Mouse (Mus musculus): Measurements from ENCODE around the gene Fosl1.
A peak's percentile ranks its signal among the peaks of the same experiment; 100 is the strongest.

Fosl1 gene

DNA sequence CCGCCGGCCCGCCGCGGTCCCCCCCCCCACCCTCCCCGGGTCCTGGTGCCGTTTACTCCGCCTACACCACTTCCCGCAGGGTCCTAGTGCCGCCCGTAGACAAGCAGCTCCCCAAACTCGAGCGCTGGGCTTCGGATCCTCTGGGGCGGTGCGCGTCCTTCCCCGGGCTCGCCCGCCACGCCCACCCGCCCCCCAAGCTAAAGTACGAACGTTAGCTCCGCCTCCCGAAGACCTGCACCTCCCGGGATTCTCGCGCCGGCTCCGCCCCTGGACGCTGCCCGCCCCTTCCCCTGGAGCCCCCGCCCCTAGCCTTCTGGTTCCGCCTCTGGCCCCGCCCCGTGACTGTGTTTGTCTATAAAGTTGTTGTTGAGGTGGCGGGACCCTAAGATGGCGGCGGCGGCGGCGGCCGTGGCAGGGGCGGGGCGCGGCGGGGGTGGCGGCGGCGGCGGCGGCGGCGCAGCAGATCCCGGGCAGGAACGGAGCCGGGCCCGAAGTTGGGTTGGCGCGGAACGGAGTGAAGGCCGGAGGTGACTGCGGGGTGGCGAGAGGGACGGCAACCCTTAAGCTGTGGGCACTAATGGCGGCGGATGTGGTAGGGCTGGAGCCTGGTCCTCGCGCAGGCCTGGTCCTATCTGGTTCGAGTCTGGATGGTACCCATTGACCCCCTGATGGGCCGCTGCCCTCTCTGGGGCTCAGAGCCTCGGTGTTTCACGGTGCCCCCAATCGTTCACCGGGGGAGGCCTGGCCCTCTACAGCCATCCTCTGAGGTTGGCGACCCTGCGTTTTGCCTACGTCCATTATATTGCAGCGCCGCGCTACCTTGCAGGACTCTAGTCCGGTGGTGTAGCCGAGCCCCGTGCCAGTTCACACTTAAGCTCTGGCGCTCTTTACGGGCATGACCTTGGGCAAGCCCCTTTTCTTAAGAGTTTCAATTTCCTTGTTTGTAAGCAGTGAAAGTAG is 22.3 kb upstream of the Fosl1 start, which contains the start of the genes Drap1 and AI837181:
Drap1 (minus strand) TSS at position 198 of the 960 bp plus-strand sequence.
AI837181 (plus strand) TSS at position 363 of the 960 bp plus-strand sequence.
- peak; percentile 94 for DNase-seq (ENCODE audit: low spot score)

- DNase-seq (ENCODE audit: low spot score), result no peak
Observed at GRCm38 (mm10) chr19:5425906-5426565, 21.3 kb upstream of the Fosl1 start.

DNA sequence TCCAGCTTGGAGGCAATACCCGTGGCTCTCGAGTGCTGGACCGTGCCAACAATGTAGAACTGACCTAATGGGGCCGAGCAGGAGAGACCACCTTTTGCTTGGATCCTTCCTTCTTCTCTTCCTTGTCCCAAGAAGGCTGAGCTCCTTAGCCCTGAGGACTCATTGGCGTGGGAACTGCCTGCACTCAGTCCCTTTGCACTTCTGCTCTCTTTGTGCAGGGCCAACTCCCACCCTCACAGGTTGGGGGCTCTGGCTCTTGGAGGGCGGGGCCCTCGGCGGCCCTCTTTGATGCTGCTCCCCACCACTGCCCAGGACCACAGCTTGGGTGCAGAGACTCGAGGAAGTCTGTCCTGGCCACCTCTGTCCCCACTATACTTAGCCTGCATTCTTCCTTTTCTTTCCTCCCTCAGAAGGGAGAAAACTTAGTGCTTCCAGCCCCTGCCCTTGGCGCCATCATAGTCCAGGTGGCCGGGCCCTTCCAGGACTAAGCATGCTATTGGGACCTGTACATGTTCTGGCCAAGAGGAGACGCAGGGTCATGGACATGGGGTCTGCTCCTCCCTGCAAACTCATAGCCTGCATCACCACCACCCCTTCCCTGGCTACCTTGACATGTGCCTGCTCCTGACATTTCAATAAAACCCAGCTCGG is 20.6 kb upstream of the Fosl1 start:
- DNase-seq (ENCODE audit: low spot score), result no peak

DNA sequence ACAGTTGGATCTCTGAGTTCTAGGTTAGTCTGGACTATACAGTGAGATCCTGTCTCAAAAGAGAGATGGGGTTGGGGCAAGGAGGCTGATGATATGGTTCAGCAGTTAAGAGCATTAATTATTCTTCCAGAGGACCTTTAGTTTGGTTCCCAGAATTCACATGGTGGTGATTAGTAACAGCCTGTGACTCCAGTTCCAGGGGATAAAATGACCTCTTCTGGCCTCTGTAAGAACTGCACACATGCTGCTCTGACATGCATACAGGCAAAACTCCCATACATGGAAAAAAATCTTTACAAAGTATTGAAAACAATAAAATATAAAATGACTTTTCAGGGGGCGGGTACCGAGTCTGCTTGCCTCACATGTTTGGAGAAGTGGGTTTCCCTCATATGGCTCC is 19.3 kb upstream of the Fosl1 start:
- no peak for DNase-seq (ENCODE audit: low spot score)

DNA sequence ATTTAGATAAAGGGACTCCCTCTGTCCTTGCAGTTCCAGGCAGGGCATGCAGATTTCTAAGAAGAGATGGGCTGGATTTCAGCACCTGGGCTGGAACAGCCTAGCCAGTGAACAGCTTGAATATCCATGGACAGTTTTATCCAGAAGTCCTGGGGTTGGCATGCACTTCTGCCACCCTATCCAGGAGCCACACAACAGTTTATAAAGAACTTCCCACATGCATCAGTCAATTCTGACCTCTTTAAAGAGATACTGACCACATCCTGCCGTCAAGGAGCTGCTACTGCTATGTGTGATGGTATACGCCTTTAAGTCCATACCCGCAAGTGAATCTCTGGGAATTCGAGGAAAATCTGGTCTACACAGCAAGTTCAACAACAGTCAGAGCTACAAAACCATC is 18.1 kb upstream of the Fosl1 start:
- DNase-seq (ENCODE audit: low spot score), result no peak

- no peak for DNase-seq (ENCODE audit: low spot score)
Observed at GRCm38 (mm10) chr19:5429806-5430205, 17.5 kb upstream of the Fosl1 start.

DNA sequence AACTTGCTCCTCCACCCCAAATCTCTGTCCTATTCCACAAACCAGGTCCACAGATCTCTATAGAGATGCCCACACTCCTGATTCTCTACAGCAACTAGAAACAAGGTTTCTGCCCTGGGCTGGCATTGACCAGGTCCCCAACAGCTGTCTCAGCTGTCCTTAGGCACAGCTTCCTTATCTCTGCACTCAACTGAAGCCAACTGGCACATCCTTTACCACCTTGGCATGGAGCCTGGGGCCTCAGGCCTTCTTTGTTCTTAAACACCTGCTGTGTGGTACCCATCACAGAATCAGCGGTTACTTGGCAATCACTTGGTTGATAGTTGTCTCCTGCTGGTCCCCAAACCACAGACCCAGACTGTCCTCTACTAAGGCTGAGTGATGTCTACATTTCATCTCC is 16.9 kb upstream of the Fosl1 start:
- no peak for DNase-seq (ENCODE audit: low spot score)

DNA sequence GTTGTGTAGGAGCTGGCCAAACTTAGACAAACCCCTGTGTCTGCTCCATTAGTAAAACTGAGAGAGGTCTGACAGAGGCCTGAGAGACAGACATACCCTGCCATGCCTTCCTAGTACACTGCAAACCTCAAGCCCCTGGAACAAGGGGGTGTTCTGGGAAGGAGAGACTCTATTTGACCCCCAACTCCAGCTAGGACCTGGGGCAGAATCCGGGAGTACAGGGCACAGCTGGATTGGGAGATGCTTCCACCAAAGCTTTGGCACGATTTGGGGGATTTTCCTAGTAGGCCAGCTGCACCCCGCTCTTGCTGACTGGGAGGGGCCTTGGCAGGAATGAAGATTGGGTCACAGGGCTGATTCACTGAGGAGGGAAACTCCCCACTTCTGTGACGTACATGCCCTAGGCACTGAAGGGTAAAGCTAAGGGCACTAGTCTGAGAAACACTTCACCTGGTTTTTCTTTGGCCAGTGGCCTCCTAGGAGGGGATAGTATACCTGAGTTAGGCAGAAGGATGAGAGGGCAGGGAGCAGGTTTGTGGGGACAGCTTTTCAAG is 15.4 kb upstream of the Fosl1 start:
- no peak for DNase-seq (ENCODE audit: low spot score)

DNA sequence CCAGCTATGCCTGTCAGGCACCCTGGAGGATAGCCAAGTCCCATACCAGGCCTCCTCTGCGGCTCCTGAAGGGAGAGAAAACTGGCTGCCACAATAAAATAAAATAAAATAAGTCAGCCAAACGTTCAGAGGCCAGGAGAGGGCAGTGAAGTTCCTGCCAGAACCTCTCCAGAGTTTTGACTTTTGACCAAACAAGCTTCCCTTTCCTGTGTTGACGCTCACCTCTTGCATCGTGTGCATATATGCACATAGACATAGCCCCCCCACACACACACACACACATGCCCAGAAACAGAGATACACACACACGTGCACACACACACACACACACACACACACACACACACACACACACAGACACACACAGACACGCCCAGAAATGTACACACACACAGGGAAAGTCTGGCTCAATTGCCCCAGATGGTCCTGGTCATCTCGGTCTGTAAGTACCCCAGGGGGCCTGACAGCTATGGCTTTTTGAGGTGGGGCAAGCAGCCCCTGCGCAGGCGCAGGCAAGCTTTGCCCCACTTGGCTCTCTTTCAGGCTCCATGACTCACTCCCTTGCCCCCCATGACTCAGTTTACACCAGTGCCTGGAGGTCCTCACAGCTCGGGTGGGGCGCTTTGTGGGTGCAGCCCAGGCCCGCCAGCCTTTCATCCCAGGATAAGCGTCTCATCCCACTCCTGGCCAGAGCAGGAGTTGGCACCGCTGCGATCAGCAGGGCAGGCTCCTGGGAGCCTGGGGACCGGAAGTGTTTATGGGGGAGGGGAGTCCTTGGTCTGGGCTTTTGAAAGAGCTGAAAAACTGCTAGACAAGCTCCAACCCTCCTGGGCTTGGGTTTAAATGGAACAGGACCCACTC is 14.1 kb upstream of the Fosl1 start:
- DNase-seq (ENCODE audit: low spot score), result no peak

DNA sequence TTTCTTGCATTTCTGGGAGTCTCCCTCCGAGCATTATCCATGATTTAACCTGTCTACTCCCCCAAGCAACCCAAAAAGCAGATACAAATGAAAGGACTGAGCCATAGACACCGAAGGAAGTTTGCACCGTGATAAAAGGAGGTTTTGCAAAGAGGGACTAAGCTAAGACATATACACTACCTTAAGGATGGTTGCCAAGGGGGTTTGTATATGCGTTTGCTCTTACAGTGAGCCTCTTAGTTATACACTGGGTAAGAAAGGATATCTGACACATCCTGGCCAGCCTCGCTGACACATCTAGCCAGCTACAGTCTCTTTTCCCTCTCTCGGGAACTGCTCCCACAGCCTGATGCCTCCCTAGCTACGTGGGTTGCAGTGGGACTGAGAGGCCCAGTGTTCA is 13.4 kb upstream of the Fosl1 start:
- no peak for DNase-seq (ENCODE audit: low spot score)

GRCm38 (mm10) chr19:5444371-5444908 is 2.9 kb upstream of the Fosl1 start:
- no peak for DNase-seq (ENCODE audit: low spot score)

DNA sequence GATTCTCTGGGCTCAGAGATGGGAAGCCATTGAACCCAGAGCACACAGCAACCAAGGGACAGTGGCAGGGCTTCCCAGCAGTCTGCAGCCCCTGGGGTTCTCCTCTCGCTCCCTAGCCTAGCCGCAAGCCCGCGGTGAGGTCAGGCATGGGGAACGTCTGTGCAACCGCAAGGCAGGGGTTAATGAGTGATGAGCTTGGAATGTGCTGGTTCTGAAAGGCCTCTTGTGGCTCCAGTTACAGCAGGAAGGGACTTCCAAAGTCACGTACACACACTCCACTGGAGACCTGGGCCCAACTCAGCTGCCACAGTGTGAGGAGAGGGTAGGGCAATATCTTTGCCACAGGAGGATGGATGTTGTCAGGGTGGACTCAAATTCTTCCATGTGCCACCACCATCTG is 2.4 kb upstream of the Fosl1 start:
- DNase-seq (ENCODE audit: low spot score), result no peak

GRCm38 (mm10) chr19:5445747-5446146 is 1.6 kb upstream of the Fosl1 start:
- no peak for DNase-seq (ENCODE audit: low spot score)

DNA sequence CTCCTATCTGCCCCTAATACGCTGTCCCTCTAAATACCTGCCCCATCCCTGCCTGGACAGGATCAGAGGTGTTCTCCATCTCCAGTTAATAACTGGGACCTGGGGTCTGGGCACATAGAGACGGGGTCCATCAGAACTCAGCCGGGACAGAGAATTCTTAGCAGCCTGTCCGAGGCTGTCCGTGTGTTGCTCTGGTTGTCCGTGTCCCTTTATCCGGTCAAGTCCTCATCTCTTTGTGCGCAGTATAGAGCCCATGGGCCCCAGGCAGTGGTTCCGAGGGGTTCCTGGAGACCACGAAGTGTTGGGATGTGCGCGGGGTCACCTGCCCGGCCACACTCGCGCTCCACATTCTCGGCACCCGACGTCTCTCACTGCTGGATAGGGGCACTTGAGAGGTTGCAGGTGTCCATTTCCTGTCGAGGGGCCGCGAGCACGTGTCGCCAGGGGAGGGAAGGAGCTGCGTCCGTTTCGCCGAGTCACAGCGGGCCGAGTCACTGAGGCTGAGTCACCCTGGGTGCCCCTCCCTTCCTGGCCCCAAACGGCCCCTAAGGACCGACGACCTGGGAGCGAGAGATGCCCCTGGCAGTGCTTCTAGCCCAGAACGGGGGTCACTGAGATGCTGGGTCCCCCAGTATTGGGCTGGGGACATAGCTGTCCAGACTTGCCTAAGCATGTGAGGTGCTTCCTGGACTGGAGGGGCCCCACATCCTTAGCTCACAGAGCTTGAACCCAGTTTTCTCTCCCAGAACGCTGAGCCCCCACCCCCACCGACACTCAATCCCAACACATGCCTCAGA is 1.2 kb downstream of the Fosl1 start:
- no peak for DNase-seq (ENCODE audit: low spot score)

GRCm38 (mm10) chr19:5449673-5450072 is 2.3 kb downstream of the Fosl1 start:
- DNase-seq (ENCODE audit: low spot score), result no peak

GRCm38 (mm10) chr19:5451766-5452165 is 4.4 kb downstream of the Fosl1 start:
- DNase-seq (ENCODE audit: low spot score), result no peak

DNA sequence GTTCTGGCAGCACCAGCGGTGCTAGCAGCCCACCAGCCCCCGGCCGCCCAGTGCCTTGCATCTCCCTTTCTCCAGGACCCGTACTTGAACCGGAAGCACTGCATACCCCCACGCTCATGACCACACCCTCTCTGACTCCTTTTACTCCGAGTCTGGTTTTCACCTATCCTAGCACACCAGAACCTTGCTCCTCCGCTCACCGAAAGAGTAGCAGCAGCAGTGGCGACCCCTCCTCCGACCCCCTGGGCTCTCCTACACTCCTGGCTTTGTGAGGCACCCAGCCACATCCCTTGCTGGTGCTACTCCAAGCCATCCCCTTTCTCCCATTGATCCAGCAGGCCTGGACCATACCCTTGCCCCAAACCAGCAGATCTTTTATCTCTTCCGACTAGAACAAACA is 7.7 kb downstream of the Fosl1 start:
- DNase-seq (ENCODE audit: low spot score), result no peak

DNA sequence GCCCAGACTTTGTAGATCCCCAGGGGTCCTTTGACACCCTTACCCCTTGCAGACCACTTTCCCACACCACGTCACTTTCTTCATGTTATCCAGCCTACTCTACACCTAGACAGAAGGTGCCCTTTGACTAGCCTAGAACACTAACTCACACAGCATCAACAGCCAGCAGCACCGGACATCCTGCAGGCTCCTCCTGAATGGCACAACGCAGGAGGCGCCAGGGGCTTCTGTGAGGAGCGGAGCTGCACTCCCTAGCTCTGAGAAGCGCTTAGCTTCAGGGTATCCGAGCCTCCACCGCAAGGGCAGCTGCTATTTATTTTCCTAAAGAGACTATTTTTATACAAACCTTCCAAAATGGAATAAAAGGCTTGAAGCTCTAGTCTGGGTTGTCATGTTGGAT is 8.2 kb downstream of the Fosl1 start:
- DNase-seq (ENCODE audit: low spot score), result no peak

DNA sequence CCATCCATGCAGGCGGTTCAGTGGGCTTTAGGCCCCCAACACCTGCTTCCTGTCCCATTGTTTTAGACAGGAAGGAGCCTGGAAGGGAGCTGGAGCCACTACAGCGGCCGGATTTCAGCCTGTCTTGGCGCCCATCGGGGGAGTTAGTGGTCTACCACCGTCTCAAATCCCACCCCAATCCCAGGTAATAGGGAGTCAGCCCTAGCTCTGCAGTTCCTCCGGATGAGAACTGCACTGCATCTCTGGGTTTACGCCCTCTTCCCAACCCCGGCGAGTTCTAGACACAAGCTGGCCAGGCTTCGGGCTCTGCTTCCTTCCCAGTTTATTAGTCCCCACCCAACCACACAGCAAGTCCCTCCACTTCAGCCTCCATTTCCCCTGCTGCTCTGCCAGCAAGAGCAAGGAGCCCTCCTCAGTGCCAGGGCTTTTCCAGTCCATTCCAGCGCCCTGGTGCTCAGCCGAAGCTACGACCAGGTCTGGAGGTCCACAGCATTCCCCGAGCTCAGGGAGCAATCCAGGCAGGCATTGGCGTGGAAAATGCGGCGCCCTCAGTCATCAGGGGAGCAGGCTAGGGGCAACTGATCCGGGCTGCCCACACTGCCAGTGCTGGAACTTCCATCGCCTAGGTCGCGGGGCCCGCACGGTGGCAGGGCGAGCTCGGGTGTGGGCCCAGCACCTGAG is 9.0 kb downstream of the Fosl1 start:
- no peak for DNase-seq (ENCODE audit: low spot score)
